Mouse (Mus musculus) spleen, adult 2 months (tissue): Measurements from ENCODE around the gene Ttll13. TPM values are rescaled to one million over a fixed set of nuclear protein-coding genes. Genes with fewer than 3 reads are reported as not detected.

Experiments used
- DNase-seq, 2 experiments: peaks; one replicate each; pipeline versions ENCODE4 v3.0.0 to v3.0.0-alpha.2; 2012 to 2021; ENCODE audit warnings: low spot score in 2 of 2, low read depth in 1 of 2
- H3K27ac ChIP-seq: fragments of 200-500 bp; 2 replicates; pipeline ENCODE4 v1.5.1; 2012; ENCODE audit warnings: low read length, inconsistent platforms; ENCODE audit not compliant: insufficient read depth
- H3K27me3 ChIP-seq: fragments of 200-500 bp; 2 replicates; pipeline ENCODE4 v1.6.1; 2012; ENCODE audit warnings: mild to moderate bottlenecking, moderate library complexity, low read length, inconsistent platforms; ENCODE audit not compliant: control insufficient read depth, insufficient read depth
- H3K36me3 ChIP-seq: fragments of 200-500 bp; 2 replicates; pipeline ENCODE4 v1.6.1; 2012; ENCODE audit warnings: mild to moderate bottlenecking, low read length, inconsistent platforms; ENCODE audit not compliant: control insufficient read depth, insufficient read depth
- H3K4me1 ChIP-seq: fragments of 200-500 bp; 2 replicates; pipeline ENCODE4 v1.6.1; 2011; ENCODE audit warnings: inconsistent platforms; ENCODE audit not compliant: control insufficient read depth, insufficient read depth, insufficient read length
- H3K4me3 ChIP-seq: fragments of 200-500 bp; 2 replicates; pipeline ENCODE4 v1.5.1; 2011; ENCODE audit warnings: mild to moderate bottlenecking, inconsistent platforms; ENCODE audit not compliant: insufficient read depth, insufficient read length; ENCODE audit errors: extremely low read depth
- CTCF ChIP-seq: fragments of 200-500 bp; IDR thresholded peaks from 2 replicates; pipeline ENCODE4 v1.5.1; 2011; ENCODE audit warnings: mild to moderate bottlenecking, inconsistent platforms; ENCODE audit not compliant: insufficient read depth, insufficient read length, insufficient replicate concordance; ENCODE audit errors: extremely low read depth
- POLR2A ChIP-seq: fragments of 200-500 bp; IDR thresholded peaks from 2 replicates; pipeline ENCODE4 v1.6.1; 2011; ENCODE audit warnings: low read depth, low read length, inconsistent platforms
- WGBS: fragments of 180-500 bp; shearing (Covaris S2); methylation state at CpG from one replicate; pipeline ENCODE4 v1.1.7; 2018; 5-methylcytosine and 5-hydroxymethylcytosine counted together
- polyA plus RNA-seq: library from polyadenylated mRNA; depleted of rRNA; stranded (reverse); fragments of >200 nt; gene quantifications from 2 replicates; pipeline ENCODE4 v1.2.3, GENCODE M21; 2012

The Ttll13 gene
- polyA plus RNA-seq, 1 experiment = 0.25 TPM

DNA sequence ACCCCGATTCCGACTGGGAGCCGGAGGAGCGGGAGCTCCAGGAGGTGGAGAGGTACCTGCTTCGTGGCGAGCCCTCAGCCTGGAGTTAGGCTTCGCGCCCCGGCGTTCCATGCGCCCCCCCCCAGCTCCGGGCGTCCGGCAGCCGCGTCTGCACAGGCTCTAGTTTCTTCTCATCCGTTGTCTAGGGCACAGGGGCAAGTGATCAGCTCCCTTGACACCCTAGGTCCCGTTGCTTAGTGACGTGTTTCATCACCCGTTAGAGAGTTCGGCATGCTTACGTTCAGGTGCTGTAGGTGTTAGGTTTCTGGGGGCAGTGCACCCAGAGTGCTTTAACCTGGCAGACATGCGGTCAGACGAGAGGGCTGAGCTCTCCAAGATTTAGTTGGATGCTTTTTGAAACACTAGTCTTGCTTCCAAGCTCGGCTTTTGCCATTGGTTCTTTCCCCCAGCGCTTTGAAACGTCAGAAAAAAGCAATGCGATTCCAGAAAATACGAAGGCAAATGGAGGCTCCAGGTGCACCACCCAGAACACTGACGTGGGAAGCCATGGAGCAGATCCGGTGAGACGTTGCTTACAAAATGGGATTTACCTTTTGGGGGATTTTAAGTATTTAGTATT is 15.3 kb downstream of the Ttll13 start:
- 2% methylated on average over 32 of the region's 32 CpGs for WGBS
- no peak for DNase-seq

DNA sequence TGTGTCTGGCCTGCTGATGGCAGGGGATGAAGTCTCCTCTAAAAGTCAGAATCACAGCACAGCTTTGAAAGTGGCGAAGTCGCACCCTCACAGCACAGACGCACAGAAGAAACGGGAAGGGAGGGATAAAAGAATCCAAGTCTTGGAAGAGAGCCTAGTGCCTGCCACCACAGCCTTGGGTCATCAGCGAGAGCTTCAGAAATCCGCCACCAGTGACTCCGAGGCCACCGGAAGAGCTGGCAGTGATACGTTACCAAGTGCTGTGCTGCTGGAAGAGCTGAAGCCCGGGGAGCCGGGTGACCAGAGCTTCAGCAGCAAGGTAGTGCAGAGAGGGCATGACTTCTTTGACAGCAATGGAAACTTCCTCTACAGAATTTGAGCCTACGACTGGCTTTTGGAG is 18.4 kb downstream of the Ttll13 start:
- no peaks in the 10 kb centered on the region for H3K27me3 ChIP-seq
- no peak overlapping the region for H3K27ac ChIP-seq
- DNase-seq = no peak
- H3K4me3 ChIP-seq = no peak overlapping the region
- WGBS = 93% methylated on average over 12 of the region's 12 CpGs
- peaks cover 9% of the 10 kb centered on the region for H3K36me3 ChIP-seq
- no peak for TF ChIP-seq POLR2A
- TF ChIP-seq CTCF = no peak
- H3K4me1 ChIP-seq = peaks cover 4% of the 10 kb centered on the region; the same call in 1 of the 2 replicates

More for the DNA sequence above, 15.3 kb downstream of the Ttll13 start:
- TF ChIP-seq POLR2A (no peak), CTCF (no peak)
- peak overlapping the region; percentile 84 for H3K4me3 ChIP-seq
- H3K27ac ChIP-seq = peak overlapping the region; percentile 66
- peaks cover 8% of the 10 kb centered on the region for H3K36me3 ChIP-seq
- no peaks in the 10 kb centered on the region for H3K27me3 ChIP-seq
- 0 out of 2 replicates have a peak, but pooled peaks cover 3% of the 10 kb centered on the region for H3K4me1 ChIP-seq

GRCm38 (mm10) chr7:80267764-80268163 is 21.6 kb downstream of the Ttll13 start:
- Histone ChIP-seq H3K4me1 (peaks cover 4% of the 10 kb centered on the region; the same call in 1 of the 2 replicates), H3K27me3 (no peaks in the 10 kb centered on the region), H3K36me3 (peaks cover 9% of the 10 kb centered on the region), H3K4me3 (no peak overlapping the region), H3K27ac (no peak overlapping the region)
- 82% methylated on average over 1 of the region's 1 CpGs for WGBS
- no peak for TF ChIP-seq CTCF
- no peak for TF ChIP-seq POLR2A
- DNase-seq = no peak

DNA sequence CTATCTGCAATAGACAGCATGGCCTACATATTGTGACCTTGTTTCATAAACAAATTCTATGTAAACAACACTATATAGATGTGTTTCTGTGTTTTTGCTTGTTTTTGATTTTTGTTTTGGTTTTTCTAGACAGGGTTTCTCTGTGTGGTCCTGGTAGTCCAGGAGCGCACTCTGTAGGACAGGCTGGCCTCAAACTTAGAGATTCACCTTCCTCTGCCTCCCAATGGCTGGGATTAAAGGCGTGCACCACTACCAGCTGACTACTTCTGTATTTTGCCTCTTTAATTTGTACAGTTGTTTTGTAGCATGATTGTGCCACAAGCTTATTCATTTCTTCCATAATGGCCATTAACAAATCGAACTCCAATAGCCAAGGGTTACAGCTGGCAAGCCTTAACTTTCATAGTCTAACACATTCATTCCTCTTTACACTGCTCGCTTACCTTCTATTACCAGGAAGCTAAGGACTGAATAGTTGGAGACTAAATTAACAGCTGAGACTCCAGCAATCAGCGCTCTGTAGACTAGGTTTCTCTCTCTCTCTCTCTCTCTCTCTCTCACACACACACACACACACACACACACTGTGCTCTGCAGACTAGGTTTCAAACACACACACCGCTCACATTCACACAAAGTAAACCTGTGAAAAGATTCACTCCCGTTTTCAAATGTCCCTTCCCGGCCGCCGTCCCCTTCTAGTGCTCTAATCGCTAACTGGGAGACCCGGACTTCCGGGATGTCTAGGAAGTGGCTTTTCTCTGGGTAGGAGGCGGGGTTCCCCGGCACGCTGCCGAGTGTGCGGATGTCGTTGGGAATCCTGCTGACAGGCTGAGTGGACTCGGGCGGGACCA is 22.9 kb downstream of the Ttll13 start, which contains the start of gene Vps33b:
Vps33b (plus strand) TSS at position 753 of the 854 bp plus-strand sequence.
- Histone ChIP-seq H3K4me1 (peaks cover 4% of the 10 kb centered on the region; the same call in 1 of the 2 replicates), H3K36me3 (peaks cover 9% of the 10 kb centered on the region), H3K27me3 (no peaks in the 10 kb centered on the region), H3K27ac (peak within 1 kb of the TSS; percentile 60), H3K4me3 (peak within 1 kb of the TSS; percentile 92)
- DNase-seq = peak; percentile 86 to 95
- TF ChIP-seq CTCF (no peak), POLR2A (peak; percentile 33)
- WGBS = 3% methylated on average over 21 of the region's 21 CpGs

DNA sequence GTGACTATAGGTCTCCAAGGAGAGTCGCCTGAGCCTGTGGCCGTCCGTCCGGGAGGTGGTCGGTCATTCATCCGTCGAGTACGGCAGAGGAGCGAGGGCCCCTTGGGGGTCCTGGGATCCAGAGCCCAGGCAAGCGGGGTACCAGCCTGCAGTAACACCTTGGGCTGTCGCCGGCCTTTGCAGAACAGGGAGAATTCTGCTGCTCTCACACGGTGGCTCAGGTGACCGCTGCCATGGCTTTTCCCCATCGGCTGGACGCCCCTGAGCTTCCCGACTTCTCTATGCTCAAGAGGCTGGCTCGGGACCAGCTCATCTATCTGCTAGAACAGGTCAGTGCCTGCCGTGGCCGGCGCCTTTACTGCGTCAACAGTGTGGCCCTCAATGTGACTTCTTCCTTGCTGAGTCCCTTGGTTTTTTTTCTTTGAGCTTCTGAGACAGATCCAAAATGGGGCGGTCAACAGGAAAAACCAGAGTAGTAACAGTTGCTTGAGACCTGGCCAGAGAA is 23.6 kb downstream of the Ttll13 start:
- under 1% methylated on average over 23 of the region's 23 CpGs for WGBS
- TF ChIP-seq POLR2A (no peak), CTCF (no peak)
- DNase-seq = no peak
- Histone ChIP-seq H3K27ac (no peak overlapping the region), H3K36me3 (peaks cover 4% of the 10 kb centered on the region), H3K27me3 (no peaks in the 10 kb centered on the region), H3K4me3 (peak overlapping the region; percentile 92), H3K4me1 (peaks cover 4% of the 10 kb centered on the region; the same call in 1 of the 2 replicates)

DNA sequence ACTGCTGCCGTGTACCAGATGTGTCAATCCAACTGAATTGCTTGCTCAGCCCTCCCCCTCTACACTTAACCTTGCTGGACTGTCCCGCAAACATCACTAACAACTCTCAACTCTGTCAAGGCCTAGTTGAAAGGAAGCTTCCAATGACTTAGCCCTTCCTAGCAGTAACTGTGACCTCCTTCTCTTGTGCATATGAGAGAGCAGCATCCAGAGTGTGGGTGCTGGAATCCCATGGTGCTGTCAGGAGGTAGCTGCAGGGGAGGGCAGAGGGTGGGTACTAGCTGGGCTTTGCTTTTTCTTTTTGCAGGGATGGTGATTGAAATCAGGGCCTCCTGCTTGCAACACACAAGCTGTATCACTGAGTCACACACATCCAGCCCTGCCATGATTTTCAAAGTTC is 27.3 kb downstream of the Ttll13 start:
- H3K36me3 ChIP-seq = peaks cover 12% of the 10 kb centered on the region
- H3K4me1 ChIP-seq = peaks cover 4% of the 10 kb centered on the region; the same call in 1 of the 2 replicates
- no peak overlapping the region for H3K4me3 ChIP-seq
- H3K27me3 ChIP-seq = no peaks in the 10 kb centered on the region
- 88% methylated on average over 2 of the region's 2 CpGs for WGBS
- no peak for TF ChIP-seq CTCF
- no peak for TF ChIP-seq POLR2A
- no peak for DNase-seq
- H3K27ac ChIP-seq = no peak overlapping the region
